Mouse (Mus musculus) small intestine, adult 2 months (tissue): ENCODE measurements around the gene Resf1. TPM values are rescaled to one million over a fixed set of nuclear protein-coding genes. Genes with fewer than 3 reads are reported as not detected.

Experiments used
- H3K27ac ChIP-seq: fragments of 200-500 bp; 2 replicates; pipeline ENCODE4 v1.5.1; 2012; ENCODE audit warnings: low read depth, low read length, control low read depth, inconsistent platforms; ENCODE audit not compliant: insufficient read depth
- H3K27me3 ChIP-seq: fragments of 200-500 bp; 2 replicates; pipeline ENCODE4 v1.6.1; 2012; ENCODE audit warnings: mild to moderate bottlenecking, moderate library complexity, low read length, inconsistent platforms; ENCODE audit not compliant: control insufficient read depth, insufficient read depth
- H3K36me3 ChIP-seq: fragments of 200-500 bp; 2 replicates; pipeline ENCODE4 v1.6.1; 2012; ENCODE audit warnings: mild to moderate bottlenecking, low read length, control low read depth, inconsistent platforms; ENCODE audit not compliant: control insufficient read depth, insufficient read depth
- H3K4me1 ChIP-seq: fragments of 200-500 bp; 2 replicates; pipeline ENCODE4 v1.6.1; 2012; ENCODE audit warnings: low read length, inconsistent platforms, mixed read lengths; ENCODE audit not compliant: control insufficient read depth, insufficient read depth, insufficient read length
- H3K4me3 ChIP-seq: fragments of 200-500 bp; 2 replicates; pipeline ENCODE4 v1.5.1; 2012; ENCODE audit warnings: low read depth, mild to moderate bottlenecking, control low read depth, inconsistent platforms, low read length, moderate library complexity
- CTCF ChIP-seq: fragments of 200-500 bp; IDR thresholded peaks from 2 replicates; pipeline ENCODE4 v1.5.1; 2012; ENCODE audit warnings: low read depth, mild to moderate bottlenecking, control low read depth, inconsistent platforms, low read length, moderate library complexity, mixed read lengths; ENCODE audit not compliant: insufficient replicate concordance, insufficient read length; ENCODE audit errors: extremely low read depth
- POLR2A ChIP-seq: fragments of 200-500 bp; IDR thresholded peaks from 2 replicates; pipeline ENCODE4 v1.6.1; 2012; ENCODE audit warnings: low read depth, mild to moderate bottlenecking, control low read depth, inconsistent platforms, low read length, moderate library complexity
- WGBS: fragments of 180-500 bp; shearing (Covaris S2); methylation state at CpG from one replicate; pipeline ENCODE4 v1.1.7; 2018; 5-methylcytosine and 5-hydroxymethylcytosine counted together
- polyA plus RNA-seq: library from polyadenylated mRNA; depleted of rRNA; stranded (reverse); fragments of >200 nt; gene quantifications from 2 replicates; pipeline ENCODE4 v1.2.3, GENCODE M21; 2012

Resf1 gene
- polyA plus RNA-seq, 1 experiment, result 12.6 TPM

- Histone ChIP-seq H3K27ac (no peak overlapping the region), H3K36me3 (peaks cover 9% of the 10 kb centered on the region), H3K4me1 (peaks cover 5% of the 10 kb centered on the region), H3K4me3 (no peak overlapping the region), H3K27me3 (no peaks in the 10 kb centered on the region)
- WGBS, result 93% methylated on average over 2 of the region's 2 CpGs
- TF ChIP-seq POLR2A (no peak), CTCF (no peak)
Observed at GRCm38 (mm10) chr6:149307092-149307491, 2.1 kb upstream of the Resf1 start.

- Histone ChIP-seq H3K27me3 (no peaks in the 10 kb centered on the region), H3K4me3 (no peak overlapping the region), H3K36me3 (peaks cover 9% of the 10 kb centered on the region), H3K27ac (no peak overlapping the region), H3K4me1 (peaks cover 5% of the 10 kb centered on the region)
- WGBS, result 72% methylated on average over 2 of the region's 2 CpGs
- TF ChIP-seq POLR2A (no peak), CTCF (no peak)
Observed at GRCm38 (mm10) chr6:149307801-149308200, 1.4 kb upstream of the Resf1 start.

DNA sequence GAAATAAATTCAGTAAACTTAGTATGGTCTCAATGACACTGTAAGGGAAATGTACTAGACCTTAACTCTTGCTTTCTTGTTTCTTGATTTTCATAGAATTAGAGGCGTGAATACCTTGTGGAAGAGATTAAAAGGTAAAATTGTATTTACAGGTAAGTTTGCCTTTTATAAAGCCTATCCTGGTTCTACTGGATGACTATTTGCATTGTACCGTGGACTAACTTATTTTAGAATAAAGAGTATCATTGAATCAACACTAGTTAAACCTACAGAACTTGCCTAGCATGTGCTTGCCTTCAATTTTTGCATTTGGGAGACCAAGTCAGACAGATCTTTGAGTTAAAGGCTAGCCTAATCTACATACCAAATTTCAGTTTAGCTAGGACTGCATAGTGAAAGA, 1.0 kb downstream of the Resf1 start:
- H3K4me3 ChIP-seq, result no peak overlapping the region
- no peak for TF ChIP-seq POLR2A
- no peak for TF ChIP-seq CTCF
- H3K4me1 ChIP-seq, result peaks cover 5% of the 10 kb centered on the region
- WGBS, result 32% methylated on average over 2 of the region's 2 CpGs
- H3K27ac ChIP-seq, result no peak overlapping the region
- H3K27me3 ChIP-seq, result no peaks in the 10 kb centered on the region
- peaks cover 10% of the 10 kb centered on the region for H3K36me3 ChIP-seq

GRCm38 (mm10) chr6:149311044-149311443, 1.8 kb downstream of the Resf1 start:
- 64% methylated on average over 2 of the region's 2 CpGs for WGBS
- Histone ChIP-seq H3K36me3 (peaks cover 15% of the 10 kb centered on the region), H3K4me1 (peaks cover 5% of the 10 kb centered on the region), H3K27ac (no peak overlapping the region), H3K4me3 (no peak overlapping the region), H3K27me3 (no peaks in the 10 kb centered on the region)
- TF ChIP-seq CTCF, result no peak
- TF ChIP-seq POLR2A, result no peak

GRCm38 (mm10) chr6:149311778-149312177, 2.6 kb downstream of the Resf1 start:
- Histone ChIP-seq H3K36me3 (peaks cover 16% of the 10 kb centered on the region), H3K4me3 (no peak overlapping the region), H3K27ac (no peak overlapping the region), H3K27me3 (no peaks in the 10 kb centered on the region), H3K4me1 (peaks cover 5% of the 10 kb centered on the region)
- TF ChIP-seq POLR2A (no peak), CTCF (no peak)
- WGBS, result 69% methylated on average over 1 of the region's 1 CpGs

DNA sequence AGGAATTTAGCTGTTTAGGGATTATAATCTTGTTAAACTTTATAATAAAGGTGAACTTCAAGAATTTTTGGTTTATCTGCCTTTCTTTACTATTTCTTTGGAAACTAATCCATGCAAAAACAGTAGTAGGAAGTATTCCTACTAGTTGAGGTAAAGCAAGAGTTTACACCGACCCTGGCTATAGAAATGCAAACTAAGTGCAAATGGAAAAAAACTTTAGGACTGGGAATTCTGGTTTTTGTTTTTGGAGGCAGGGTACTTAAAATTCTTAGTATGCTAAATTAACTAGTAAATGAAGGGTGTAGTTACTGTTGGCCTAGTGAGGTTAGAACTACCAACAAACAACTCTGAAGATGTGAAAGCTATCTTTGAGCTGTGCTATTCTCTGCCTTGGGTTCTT, 3.0 kb downstream of the Resf1 start:
- peaks cover 17% of the 10 kb centered on the region for H3K36me3 ChIP-seq
- TF ChIP-seq POLR2A (no peak), CTCF (no peak)
- WGBS, result 83% methylated on average over 1 of the region's 1 CpGs
- peaks cover 5% of the 10 kb centered on the region for H3K4me1 ChIP-seq
- H3K27me3 ChIP-seq, result no peaks in the 10 kb centered on the region
- no peak overlapping the region for H3K4me3 ChIP-seq
- no peak overlapping the region for H3K27ac ChIP-seq

GRCm38 (mm10) chr6:149314918-149315317, 5.7 kb downstream of the Resf1 start:
- no peak for TF ChIP-seq POLR2A
- TF ChIP-seq CTCF, result no peak
- Histone ChIP-seq H3K36me3 (peaks cover 35% of the 10 kb centered on the region), H3K27me3 (no peaks in the 10 kb centered on the region), H3K4me1 (peaks cover 5% of the 10 kb centered on the region; the same call in 1 of the 2 replicates), H3K27ac (no peak overlapping the region), H3K4me3 (no peak overlapping the region)
- WGBS, result 44% methylated on average over 2 of the region's 2 CpGs
